Mouse (Mus musculus) bone marrow, adult 2 months (tissue): ENCODE measurements at regions not wholly inside any gene's neighbourhood (a gene's known extent, or its start where the extent isn't known, plus 50 kb on each side); places are given as distances from the start of the nearest gene placed in this dataset.
"Not testable (repeated sequence)": the region's sequence is repeated elsewhere in the genome, so short reads cannot be mapped to it uniquely, and the experiment has no call there.

Experiments used
- H3K27ac ChIP-seq: fragments of 200-500 bp; 2 replicates; pipeline ENCODE4 v1.5.1; 2012; ENCODE audit warnings: low read depth, mild to moderate bottlenecking, control low read depth, inconsistent platforms, low read length; ENCODE audit not compliant: control insufficient read depth, poor library complexity, insufficient read depth
- H3K4me1 ChIP-seq: fragments of 200-500 bp; 2 replicates; pipeline ENCODE4 v1.6.1; 2011; ENCODE audit warnings: low read length; ENCODE audit not compliant: control insufficient read depth, insufficient read depth
- H3K4me3 ChIP-seq: fragments of 200-500 bp; replicated peaks from 2 replicates; pipeline ENCODE3; 2011; ENCODE audit warnings: mild to moderate bottlenecking, low read depth, low read length, control low read depth; ENCODE audit not compliant: control insufficient read depth
- CTCF ChIP-seq: fragments of 200-500 bp; IDR thresholded peaks from 2 replicates; pipeline ENCODE4 v1.5.1; 2011; ENCODE audit warnings: low read length, control low read depth; ENCODE audit not compliant: control insufficient read depth, insufficient read depth
- POLR2A ChIP-seq: fragments of 200-500 bp; IDR thresholded peaks from 2 replicates; pipeline ENCODE4 v1.6.1; 2011; ENCODE audit warnings: low read depth, mild to moderate bottlenecking, control low read depth, low read length, borderline replicate concordance; ENCODE audit not compliant: control insufficient read depth
- WGBS: fragments of 180-500 bp; shearing (Covaris S2); methylation state at CpG from one replicate; pipeline ENCODE4 v1.1.7; 2018; 5-methylcytosine and 5-hydroxymethylcytosine counted together

DNA sequence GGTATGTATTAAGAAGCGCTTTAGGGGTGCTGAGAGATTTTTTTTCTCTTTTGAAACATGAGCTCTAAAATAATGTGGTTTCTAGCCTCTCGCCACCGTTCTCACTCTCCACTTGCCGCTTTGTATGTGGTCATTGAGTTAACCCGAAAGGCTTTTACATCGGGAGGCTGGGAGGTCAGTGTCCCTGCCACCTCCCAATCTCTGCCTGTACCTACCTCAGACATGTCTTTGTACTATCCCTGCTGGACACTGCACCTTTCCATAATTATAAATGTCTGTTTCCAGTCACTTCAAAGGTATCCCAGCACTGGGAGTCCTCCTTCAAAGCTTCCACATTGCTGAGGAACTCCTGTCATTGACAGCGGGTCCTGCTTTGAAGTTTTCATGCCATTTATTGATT is 347.6 kb upstream of the Tbc1d2b start:
- no peak overlapping the region for H3K4me3 ChIP-seq
- no peak for TF ChIP-seq CTCF
- WGBS: 87% methylated on average over 7 of the region's 7 CpGs
- H3K27ac ChIP-seq: no peak overlapping the region
- H3K4me1 ChIP-seq: no peaks in the 10 kb centered on the region

DNA sequence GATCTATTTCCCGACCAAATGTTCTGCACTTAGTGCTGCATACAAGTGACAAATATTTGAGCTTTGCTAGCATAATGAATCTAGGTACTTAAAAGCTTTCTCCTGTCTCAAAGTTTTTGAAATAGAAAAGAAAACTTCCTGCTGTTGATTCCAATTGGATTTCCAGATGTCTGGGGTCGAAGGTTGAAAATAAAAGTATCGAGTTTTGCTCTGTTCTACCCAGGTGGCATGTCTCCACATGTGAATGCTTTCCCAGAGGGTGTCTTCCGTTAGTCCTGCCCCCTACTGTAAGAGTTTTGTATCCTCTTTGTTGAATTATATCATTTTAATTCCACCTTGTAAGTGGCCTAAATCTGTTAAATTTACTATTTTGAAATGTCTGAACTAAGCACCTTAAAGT is 327.3 kb upstream of the Tbc1d2b start:
- no peak overlapping the region for H3K4me3 ChIP-seq
- H3K27ac ChIP-seq: no peak overlapping the region
- 58% methylated on average over 4 of the region's 4 CpGs for WGBS

DNA sequence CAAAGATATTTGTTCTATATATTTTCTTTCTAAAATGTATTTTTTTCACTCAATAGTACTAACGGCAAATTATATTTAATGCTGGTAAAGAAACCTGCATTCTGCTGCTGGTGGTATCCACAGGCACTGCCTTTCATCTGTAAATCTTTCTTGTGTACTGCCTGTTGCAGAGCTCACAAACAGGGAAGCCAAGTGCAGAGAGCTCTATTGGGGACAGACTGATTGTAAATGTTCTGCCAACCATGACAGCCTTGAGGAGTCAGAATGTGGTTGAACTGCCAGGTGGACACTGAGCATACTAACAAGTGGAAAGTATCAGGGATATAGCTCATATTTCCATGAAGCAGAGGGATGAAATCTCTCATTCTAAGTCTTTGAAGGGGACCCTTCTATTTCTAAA is 286.1 kb upstream of the Tbc1d2b start:
- no peaks in the 10 kb centered on the region for H3K4me1 ChIP-seq
- TF ChIP-seq CTCF: no peak
- TF ChIP-seq POLR2A: no peak
- WGBS: 88% methylated on average over 1 of the region's 1 CpGs
- no peak overlapping the region for H3K4me3 ChIP-seq
- H3K27ac ChIP-seq: no peak overlapping the region

More for the DNA sequence above, 327.3 kb upstream of the Tbc1d2b start:
- H3K4me1 ChIP-seq: no peaks in the 10 kb centered on the region
- TF ChIP-seq POLR2A (no peak), CTCF (no peak)

DNA sequence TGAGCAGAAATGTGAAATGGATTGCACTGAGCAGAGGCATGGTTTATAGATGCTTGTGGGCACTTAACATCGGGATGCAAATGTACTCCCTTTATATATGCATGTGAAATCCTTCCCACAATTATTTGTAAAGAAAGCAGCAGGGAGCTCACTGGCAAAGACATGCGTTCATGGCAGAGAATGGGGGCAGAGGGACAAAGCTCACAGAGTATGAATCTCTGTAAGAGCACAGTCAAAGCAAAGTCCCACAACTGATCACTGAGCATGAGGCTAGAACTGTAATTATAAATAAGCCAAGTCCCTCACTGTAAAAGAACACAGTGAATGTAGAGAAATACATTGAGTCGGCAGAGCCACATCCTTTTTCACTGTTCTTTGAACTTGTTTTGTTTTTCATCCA is 285.6 kb upstream of the Tbc1d2b start:
- Histone ChIP-seq H3K4me1 (no peaks in the 10 kb centered on the region), H3K27ac (no peak overlapping the region), H3K4me3 (no peak overlapping the region)
- 73% methylated on average over 3 of the region's 3 CpGs for WGBS
- no peak for TF ChIP-seq POLR2A
- TF ChIP-seq CTCF: no peak

DNA sequence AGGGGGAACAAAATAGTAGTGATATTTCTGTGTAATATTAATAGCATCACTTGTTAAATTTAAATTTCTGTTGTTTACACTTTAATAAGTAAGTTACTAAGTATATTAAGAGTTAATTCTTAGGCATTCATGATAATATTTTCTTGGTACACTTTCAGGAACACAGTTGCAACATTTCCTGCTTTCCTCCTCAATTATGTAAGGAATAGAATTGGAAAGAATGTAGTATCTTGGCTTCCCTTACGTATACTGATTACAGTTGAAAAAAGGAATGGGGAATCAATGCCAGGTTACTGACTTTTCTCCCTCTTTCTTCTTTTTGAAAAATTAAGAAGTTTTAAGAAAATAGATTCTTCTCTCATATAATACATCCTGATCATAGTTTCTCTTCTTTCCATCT is 277.3 kb upstream of the Tbc1d2b start:
- H3K27ac ChIP-seq: no peak overlapping the region
- 65% methylated on average over 1 of the region's 1 CpGs for WGBS

DNA sequence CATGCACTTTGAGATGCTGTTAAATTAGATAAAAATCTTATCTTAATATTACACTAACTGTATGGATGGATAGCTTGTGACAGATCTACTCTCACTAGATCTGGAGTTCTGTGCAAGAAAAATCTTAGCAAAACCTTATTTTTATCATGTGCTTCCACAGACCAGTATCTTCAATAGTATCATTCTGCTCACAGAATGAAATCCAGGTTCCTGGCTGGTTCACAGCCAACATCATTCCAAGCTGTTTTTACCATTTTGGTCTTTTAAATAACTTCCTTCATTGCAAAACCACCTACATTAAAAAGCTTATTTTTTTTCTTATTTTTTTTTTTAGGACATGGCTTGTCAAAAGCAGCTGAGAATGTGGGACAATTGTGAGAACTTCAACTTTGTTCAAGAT is 276.1 kb upstream of the Tbc1d2b start:
- Histone ChIP-seq H3K4me3 (no peak overlapping the region), H3K27ac (no peak overlapping the region), H3K4me1 (no peaks in the 10 kb centered on the region)
- TF ChIP-seq POLR2A (no peak), CTCF (no peak)

More for the DNA sequence above, 277.3 kb upstream of the Tbc1d2b start:
- Histone ChIP-seq H3K4me1 (no peaks in the 10 kb centered on the region), H3K4me3 (no peak overlapping the region)
- TF ChIP-seq POLR2A (no peak), CTCF (no peak)

DNA sequence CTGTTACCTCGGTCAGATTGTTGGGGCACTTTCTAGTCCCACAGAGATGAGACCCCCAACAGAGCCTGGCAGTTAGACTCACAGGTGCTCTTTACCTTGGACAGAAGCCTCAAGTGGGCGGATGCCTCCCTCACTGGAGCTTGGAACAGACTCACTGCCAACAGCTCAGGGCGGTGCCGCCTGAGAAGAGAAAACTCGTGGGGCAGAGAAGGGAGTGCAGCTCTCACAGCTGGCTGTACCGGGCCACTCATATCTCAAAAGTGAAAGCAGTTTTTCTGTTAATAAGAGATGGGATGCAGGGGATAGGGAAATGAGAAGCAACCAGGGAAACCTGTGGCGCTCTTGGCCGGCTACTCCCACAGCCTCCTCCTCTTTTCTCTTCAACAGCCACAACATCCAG is 267.1 kb upstream of the Tbc1d2b start:
- not testable (repeated sequence) for H3K4me1 ChIP-seq, H3K27ac ChIP-seq, H3K4me3 ChIP-seq
- WGBS: 40% methylated on average over 8 of the region's 8 CpGs

DNA sequence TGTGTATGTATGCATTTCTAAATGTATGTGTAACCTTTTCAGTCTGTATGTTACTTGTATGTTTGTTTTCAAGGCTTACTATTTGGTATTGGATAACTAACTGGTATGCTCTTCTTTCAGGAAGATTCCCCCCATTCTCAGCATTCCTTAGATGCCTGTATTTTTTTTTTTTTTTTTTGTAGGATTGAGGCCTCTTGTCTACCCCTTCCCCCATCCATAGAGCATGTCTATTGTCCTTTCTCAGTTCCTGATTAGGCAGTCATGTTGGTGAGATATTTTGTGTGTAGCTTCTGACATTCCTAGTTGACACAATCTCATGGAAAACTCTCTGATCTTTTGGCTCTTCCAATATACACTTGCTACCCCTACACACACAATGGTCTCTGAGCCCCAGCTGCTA is 262.8 kb upstream of the Tbc1d2b start:
- Histone ChIP-seq H3K4me3 (no peak overlapping the region), H3K27ac (no peak overlapping the region), H3K4me1 (no peaks in the 10 kb centered on the region)
- TF ChIP-seq POLR2A (no peak), CTCF (no peak)

DNA sequence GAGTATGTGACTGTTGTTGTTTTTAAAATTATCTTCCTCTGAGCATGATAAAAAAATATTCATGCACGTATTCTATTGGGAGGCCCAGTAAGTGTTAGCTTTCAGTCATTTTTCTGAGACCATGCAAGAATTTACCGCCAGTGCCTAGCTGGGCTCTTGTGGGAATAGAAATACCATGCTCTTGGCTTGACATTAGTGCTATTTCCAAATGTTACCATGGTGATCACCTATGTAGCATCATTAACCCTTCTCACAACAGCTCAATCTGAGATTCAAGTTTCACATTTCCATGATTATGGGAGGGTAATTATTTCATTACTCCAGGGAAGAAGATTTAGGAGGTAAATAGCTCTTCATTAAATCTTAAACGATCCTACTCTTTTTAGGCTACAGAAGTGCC is 250.6 kb upstream of the Tbc1d2b start:
- H3K4me3 ChIP-seq: no peak overlapping the region
- 77% methylated on average over 3 of the region's 3 CpGs for WGBS
- H3K4me1 ChIP-seq: no peaks in the 10 kb centered on the region
- H3K27ac ChIP-seq: no peak overlapping the region
- no peak for TF ChIP-seq POLR2A
- TF ChIP-seq CTCF: no peak
